9 mouse cellular contexts compared by ENCODE assay signal in genomic region chrX:103918954-103919353, GRCm38 (mm10).
DNase-seq lines count a peak whose midpoint lies in the region; ATAC-seq and TF ChIP-seq lines count a peak whose summit lies in the region.
"Had no signal": no experiment of that assay in that cellular context is flagged by ENCODE, and none has a peak within 500 bp of the region (broad histone marks: within the 10 kb centered on the region; RNA-seq: fewer than 3 reads in every experiment).

No protein-coding gene starts in this region.

- DNase-seq in gastrocnemius, postnatal 14 days = peak; percentile 11
- DNase-seq in gastrocnemius, postnatal 25 days = no peak
- DNase-seq in 416B (ENCODE audit: low read depth) = peak; percentile 26
- peak; percentile 11 for DNase-seq in embryo, embryonic 10.5 days (ENCODE audit: low spot score)
- peak; percentile 11 to 16 for DNase-seq in lung, adult 18-20 months
- no peak for DNase-seq in cerebellum, postnatal 36 days
- DNase-seq in forebrain, postnatal 0 days = no peak
- DNase-seq in yolk sac, embryonic 10.5 days (ENCODE audit: low spot score) = no peak
- DNase-seq: thymus, postnatal 36 days had no signal

- H3K27ac ChIP-seq in forebrain, postnatal 0 days (ENCODE audit: low read depth, low read length) = no peak overlapping the region

- no peaks in the 10 kb centered on the region for H3K9me3 ChIP-seq in forebrain, postnatal 0 days (ENCODE audit: low read length)

- no peaks in the 10 kb centered on the region for H3K4me1 ChIP-seq in forebrain, postnatal 0 days (ENCODE audit: insufficient read depth)

- 45% methylated on average over 5 of the region's 5 CpGs for WGBS in forebrain, postnatal 0 days

- H3K4me2 ChIP-seq in forebrain, postnatal 0 days (ENCODE audit: low read depth) = no peak overlapping the region

- no peak for TF ChIP-seq CTCF in forebrain, postnatal 0 days (IDR thresholded peaks at IDR 0.05; ENCODE audit: low read depth)

- ATAC-seq in forebrain, postnatal 0 days = no peak

- intact Hi-C loops in gastrocnemius, postnatal 14 days (cut with DNase I; ENCODE audit: low total_unique reads) = no loop called here

- H3K27me3 ChIP-seq in forebrain, postnatal 0 days (ENCODE audit: insufficient read depth, low read length) = no peaks in the 10 kb centered on the region

- no peaks in the 10 kb centered on the region for H3K36me3 ChIP-seq in forebrain, postnatal 0 days (ENCODE audit: insufficient read depth)

- H3K9ac ChIP-seq in forebrain, postnatal 0 days = no peak overlapping the region

- no peak overlapping the region for H3K4me3 ChIP-seq in forebrain, postnatal 0 days (ENCODE audit: low read depth, low read length)

Comparison
In these comparisons a context has a peak if more than half of its experiments do, and no peak if none do; other contexts are left out.
1. DNase-seq: peak in gastrocnemius, postnatal 14 days (single experiment), 416B (single experiment), embryo, embryonic 10.5 days (single experiment) and lung, adult 18-20 months (2 of 2); none in gastrocnemius, postnatal 25 days (single experiment), cerebellum, postnatal 36 days (0 of 2), forebrain, postnatal 0 days (single experiment) and yolk sac, embryonic 10.5 days (single experiment).